Mouse (Mus musculus): ENCODE measurements around the gene H2-M10.3. TPM values are rescaled to one million over a fixed set of nuclear protein-coding genes. Genes with fewer than 3 reads are reported as not detected.
"Not testable (repeated sequence)": the region's sequence is repeated elsewhere in the genome, so short reads cannot be mapped to it uniquely, and the experiment has no call there.

Gene H2-M10.3
- not detected in 2 replicates for polyA plus RNA-seq (2012; rRNA removed)

DNA sequence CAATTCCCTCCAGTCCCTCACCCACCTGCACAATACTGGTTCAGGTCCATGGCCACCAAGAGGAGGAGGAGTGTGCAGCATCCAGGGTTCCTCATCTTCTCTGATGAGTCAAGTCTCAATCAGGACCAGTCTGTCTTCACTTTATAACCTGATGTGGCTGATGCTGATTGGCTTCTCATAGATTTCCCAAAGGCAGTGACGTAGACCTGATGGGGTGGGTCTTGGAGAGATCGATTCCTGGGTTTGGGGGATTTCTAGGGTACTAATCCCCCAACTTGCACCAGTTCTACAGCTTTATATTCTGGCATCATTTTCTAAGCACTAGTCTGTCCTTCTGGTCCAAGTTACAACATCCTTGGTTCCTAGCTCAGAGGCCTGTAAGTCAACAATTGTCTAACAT lies at the start of gene H2-M10.3:
Gene H2-M10.3, minus strand, starts transcription at position 101 of the 400 bp plus-strand sequence.
- DNase-seq (ENCODE audit: low read depth), result not testable (repeated sequence)

DNA sequence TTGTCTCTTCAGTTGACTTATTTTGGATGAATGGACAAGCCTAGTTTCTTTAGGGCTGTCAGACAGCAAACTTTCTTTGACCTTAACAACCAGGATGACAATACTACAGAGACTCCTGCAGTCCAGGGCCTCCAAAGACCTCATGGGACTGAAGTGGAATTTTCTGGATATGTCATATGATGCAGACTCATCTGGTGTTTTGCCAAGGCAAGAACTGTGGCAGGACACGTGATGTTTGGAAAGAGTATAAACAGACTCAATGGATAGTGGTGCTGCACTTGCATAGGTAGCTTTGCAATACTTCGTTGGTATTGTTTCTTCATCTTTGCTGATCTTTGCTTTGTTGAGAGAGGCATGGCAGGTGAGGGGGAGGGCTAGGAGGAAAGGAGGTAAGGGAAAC lies 49.2 kb upstream of the H2-M10.3 start:
- no peak for DNase-seq (ENCODE audit: low read depth)
- no peak for TF ChIP-seq POLR2A (IDR thresholded peaks at IDR 0.05; ENCODE audit: borderline replicate concordance, extremely low read depth, insufficient read depth, insufficient read length, poor library complexity, severe bottlenecking)
- TF ChIP-seq CTCF (IDR thresholded peaks at IDR 0.05; ENCODE audit: borderline replicate concordance, extremely low read depth, insufficient read depth, insufficient read length), result no peak

DNA sequence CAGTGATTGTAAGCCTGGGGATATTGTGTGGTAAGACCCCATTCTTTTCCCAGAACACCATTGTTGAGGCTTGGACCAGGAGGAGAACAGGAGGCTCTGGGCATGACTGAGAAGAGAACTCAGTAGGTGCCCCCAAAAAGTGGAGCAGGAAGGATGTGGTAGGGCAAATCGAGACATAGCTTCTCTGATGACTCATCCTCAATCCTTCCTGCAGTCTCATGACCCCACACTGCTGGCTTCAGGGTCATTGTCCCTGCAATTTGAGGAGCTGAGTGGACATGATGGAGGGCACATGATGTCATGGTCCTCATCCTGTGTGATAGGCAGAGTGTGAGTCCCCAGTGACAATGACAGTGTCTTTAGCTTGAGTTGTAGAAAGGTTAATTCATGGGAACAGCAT lies 47.2 kb upstream of the H2-M10.3 start:
- TF ChIP-seq POLR2A (IDR thresholded peaks at IDR 0.05; ENCODE audit: borderline replicate concordance, extremely low read depth, insufficient read depth, insufficient read length, poor library complexity, severe bottlenecking), result no peak
- no peak for DNase-seq (ENCODE audit: low read depth)

DNA sequence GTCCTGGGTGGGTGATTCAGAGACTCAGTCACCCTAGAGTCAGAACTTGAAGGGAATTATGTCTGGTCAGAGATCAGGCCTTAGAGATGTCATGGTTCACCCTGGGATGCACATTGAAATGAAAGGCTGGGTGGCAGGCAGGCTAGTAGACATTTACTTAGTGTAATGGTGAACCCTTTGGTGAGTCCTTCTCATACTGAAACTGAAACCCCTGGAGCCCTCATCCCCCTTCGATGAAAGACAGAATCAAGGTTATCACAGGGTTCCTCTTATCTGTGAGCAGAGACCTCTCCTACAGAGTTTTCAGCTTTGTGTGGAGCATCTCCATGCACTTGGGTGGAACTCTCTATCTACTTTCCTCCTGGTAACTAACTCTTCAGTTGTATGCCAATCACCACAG lies 46.1 kb upstream of the H2-M10.3 start:
- DNase-seq (ENCODE audit: low read depth), result no peak
- TF ChIP-seq POLR2A (IDR thresholded peaks at IDR 0.05; ENCODE audit: borderline replicate concordance, extremely low read depth, insufficient read depth, insufficient read length, poor library complexity, severe bottlenecking), result no peak
- TF ChIP-seq CTCF (IDR thresholded peaks at IDR 0.05; ENCODE audit: borderline replicate concordance, extremely low read depth, insufficient read depth, insufficient read length), result no peak

DNA sequence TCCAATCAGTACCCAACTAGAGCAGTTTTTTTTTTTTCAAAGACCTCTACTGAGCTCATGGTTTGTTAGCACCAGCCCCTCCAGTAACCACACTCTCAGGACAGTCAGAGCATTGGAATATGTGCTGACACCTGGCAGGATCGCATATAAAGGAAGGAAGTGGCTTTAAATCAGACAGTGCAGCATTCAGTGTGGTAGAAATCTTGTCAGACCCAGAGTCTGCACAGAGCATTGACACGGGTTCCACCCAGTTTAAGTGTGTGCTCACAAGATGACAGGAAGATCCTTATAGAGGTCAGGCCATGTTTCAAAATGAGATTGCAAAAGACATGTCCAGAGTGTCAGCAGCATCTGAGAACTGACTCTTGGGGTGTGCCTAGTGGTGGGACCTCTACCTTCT lies 21.7 kb upstream of the H2-M10.3 start:
- DNase-seq (ENCODE audit: low read depth), result no peak
- no peak for TF ChIP-seq POLR2A (IDR thresholded peaks at IDR 0.05; ENCODE audit: borderline replicate concordance, extremely low read depth, insufficient read depth, insufficient read length, poor library complexity, severe bottlenecking)
- TF ChIP-seq CTCF (IDR thresholded peaks at IDR 0.05; ENCODE audit: borderline replicate concordance, extremely low read depth, insufficient read depth, insufficient read length), result no peak

DNA sequence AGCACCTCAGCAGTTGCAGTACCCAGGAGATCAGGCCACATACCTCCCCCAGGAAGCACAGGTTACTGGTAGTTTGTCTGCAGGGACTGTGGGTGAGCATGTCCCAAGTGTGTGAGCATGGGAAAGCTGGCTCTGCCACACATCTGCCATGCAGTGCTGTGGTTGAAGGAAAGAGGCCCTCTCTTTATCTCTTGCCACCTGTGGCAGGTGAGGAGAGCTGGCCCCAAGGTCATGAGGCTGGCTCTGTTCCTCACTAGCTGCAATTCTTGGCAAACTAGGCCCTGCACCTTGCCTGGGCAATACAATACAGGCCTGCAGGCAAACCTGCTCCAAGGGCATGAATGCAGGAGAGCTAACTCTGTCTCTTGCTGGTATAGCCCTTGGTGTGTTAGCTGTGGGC lies 5.8 kb downstream of the H2-M10.3 start:
- not testable (repeated sequence) for DNase-seq (ENCODE audit: low read depth)

DNA sequence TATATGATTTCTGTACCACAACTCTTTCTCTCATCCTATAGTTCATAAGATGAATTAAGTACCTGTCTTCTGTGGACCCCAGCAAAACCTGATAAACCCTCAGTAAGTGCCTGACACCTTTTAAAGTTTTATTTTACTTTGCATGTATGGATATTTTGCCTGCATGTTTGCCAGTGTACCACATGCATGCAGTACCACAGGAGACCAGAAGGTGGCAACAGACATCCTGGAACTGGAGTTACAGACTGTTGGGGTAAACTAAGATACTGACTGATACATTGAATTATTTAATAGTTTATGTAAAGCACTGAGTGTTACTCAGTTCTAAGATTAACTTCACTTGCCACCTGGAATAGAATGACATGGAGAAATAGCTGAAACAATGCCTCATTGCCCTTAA lies 10.7 kb downstream of the H2-M10.3 start:
- peak; percentile 30 for DNase-seq (ENCODE audit: low read depth)
- TF ChIP-seq CTCF (IDR thresholded peaks at IDR 0.05; ENCODE audit: borderline replicate concordance, extremely low read depth, insufficient read depth, insufficient read length), result peak; percentile 56; the same call in 1 of the 2 replicates

DNA sequence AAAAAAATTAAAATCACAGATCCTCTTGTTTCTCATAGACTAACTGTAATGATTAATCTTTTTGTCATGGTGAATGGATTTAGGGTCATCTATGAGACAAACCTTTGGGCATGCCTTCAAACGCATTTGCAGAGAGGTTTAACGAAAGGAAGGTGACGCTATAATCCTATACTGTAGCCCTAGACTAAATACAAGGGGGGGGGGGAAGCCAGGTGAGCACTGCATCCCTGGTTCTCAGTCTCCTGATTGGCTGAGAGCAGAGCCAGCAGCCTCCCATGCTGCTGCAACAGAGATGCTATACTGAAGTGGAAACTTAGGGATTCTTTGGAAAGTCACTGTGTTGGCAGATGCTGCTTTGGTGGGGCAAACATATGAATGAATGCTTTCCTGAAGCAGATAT lies 12.5 kb downstream of the H2-M10.3 start:
- TF ChIP-seq CTCF (IDR thresholded peaks at IDR 0.05; ENCODE audit: borderline replicate concordance, extremely low read depth, insufficient read depth, insufficient read length) (no peak), POLR2A (IDR thresholded peaks at IDR 0.05; ENCODE audit: borderline replicate concordance, extremely low read depth, insufficient read depth, insufficient read length, poor library complexity, severe bottlenecking) (no peak)
- DNase-seq (ENCODE audit: low read depth), result no peak

DNA sequence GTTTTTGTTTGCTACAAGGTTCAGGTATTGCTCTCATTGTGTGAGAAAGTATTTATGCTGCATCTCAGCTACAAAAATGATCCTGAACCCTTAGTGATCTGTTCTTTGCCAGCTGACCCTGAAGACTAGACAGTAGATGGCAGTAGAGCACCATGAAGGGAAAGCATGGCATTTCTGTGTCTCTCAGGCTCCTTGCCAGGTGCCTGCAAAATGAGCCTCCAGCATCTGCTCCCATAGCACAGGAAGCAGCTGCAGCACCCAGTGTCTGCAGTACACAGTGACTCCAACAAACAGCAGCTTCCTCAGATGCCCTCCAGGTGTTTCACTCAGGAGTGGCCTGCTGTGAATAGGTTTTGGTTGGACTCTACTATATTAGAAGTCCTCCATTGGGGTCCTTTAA lies 12.9 kb downstream of the H2-M10.3 start:
- peak; percentile 62; the same call in 1 of the 2 replicates for TF ChIP-seq CTCF (IDR thresholded peaks at IDR 0.05; ENCODE audit: borderline replicate concordance, extremely low read depth, insufficient read depth, insufficient read length)
- DNase-seq (ENCODE audit: low read depth), result peak; percentile 86

DNA sequence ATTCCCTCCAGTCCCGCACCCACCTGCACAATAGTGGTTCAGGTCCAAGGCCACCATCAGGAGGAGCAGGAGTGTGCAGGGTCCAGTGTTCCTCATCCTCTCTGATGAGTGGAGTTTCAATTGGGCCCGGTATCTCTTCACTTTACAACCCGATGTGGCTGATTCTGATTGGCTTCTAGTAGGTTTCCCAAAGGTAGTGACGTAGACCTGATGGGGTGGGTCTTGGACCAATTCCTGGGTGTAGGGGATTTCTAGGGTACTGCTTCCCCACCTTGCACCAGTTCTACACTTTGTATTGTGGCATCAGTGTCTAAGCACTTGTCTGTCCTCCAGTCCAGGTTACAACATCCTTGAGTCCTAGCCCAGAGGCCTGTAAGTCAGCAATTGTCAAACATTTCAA lies 42.2 kb downstream of the H2-M10.3 start, which contains the start of gene H2-M10.1:
Gene H2-M10.1, minus strand, starts transcription at position 101 of the 400 bp plus-strand sequence.
- no peak for TF ChIP-seq POLR2A (IDR thresholded peaks at IDR 0.05; ENCODE audit: borderline replicate concordance, extremely low read depth, insufficient read depth, insufficient read length, poor library complexity, severe bottlenecking)
- no peak for TF ChIP-seq CTCF (IDR thresholded peaks at IDR 0.05; ENCODE audit: borderline replicate concordance, extremely low read depth, insufficient read depth, insufficient read length)
- no peak for DNase-seq (ENCODE audit: low read depth)

DNA sequence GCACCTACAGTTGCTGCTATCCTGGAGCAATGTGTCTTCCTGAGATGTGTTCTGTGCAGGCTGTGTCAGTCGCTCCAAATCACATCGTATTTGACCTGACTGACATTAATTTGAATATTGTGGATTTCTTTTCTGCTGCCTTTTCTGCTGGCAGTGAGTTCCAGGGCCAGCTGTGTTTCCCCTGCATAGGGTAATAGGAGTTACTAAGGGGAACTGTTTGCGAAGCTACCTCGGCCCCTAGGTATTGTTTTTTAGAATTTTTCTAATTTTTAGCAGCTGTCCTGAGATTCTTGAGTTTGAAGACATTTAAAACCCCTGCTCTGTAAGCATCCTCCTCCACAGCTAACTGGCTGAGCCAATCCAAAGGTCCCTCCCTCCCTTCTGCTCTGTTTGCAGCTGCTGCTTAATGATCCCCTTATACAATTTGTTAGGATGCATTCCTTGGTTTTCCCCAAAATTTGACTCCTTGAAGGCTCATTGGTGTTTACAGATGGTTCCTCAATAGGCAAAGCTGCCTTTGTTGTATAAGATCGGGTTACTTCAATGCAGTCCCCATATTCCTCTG lies 52.4 kb downstream of the H2-M10.3 start:
- no peak for DNase-seq (ENCODE audit: low read depth)
- TF ChIP-seq CTCF (IDR thresholded peaks at IDR 0.05; ENCODE audit: borderline replicate concordance, extremely low read depth, insufficient read depth, insufficient read length) (no peak), POLR2A (IDR thresholded peaks at IDR 0.05; ENCODE audit: borderline replicate concordance, extremely low read depth, insufficient read depth, insufficient read length, poor library complexity, severe bottlenecking) (no peak)

DNA sequence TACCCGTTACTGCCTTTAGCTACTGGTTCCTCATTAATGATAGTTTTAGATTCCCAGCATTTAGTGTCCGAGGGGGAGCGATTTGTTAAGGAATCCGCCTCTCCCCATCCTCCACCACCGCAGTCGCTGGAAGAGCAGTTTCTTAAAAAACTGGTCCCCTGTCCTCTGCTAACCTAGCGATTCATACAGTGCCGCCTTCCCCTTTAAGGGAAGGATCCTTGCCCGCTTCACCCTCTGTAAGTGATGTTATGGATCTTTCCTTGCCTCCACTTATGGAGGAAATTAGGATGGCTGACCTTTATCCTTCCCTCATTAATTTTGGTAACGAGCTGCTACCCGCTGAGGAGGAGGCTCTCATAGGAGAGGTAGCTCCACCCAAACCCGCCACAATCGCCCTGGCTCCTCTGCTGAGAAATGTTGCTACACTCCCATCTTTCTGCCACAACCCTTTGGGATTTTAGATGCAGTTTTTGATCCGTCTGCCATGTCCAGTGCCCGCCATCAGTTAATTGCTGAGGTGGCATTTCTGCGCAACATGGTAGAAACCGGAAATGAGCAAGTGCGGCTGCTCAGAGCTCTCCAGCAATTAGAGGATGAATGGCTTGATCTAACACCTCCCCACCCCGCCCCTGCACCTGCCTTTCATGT lies 53.1 kb downstream of the H2-M10.3 start:
- TF ChIP-seq POLR2A (IDR thresholded peaks at IDR 0.05; ENCODE audit: borderline replicate concordance, extremely low read depth, insufficient read depth, insufficient read length, poor library complexity, severe bottlenecking) (no peak), CTCF (IDR thresholded peaks at IDR 0.05; ENCODE audit: borderline replicate concordance, extremely low read depth, insufficient read depth, insufficient read length) (no peak)
- peak; percentile 91 for DNase-seq (ENCODE audit: low read depth)

Other genes starting within 250 kb of the H2-M10.3 start
- not detected in 2 replicates for gene Gm19684, start 246.7 kb downstream of the H2-M10.3 start, polyA plus RNA-seq (2012; rRNA removed)
- gene Gm7030, start 239.0 kb downstream of the H2-M10.3 start, polyA plus RNA-seq (2012; rRNA removed), result not detected in 2 replicates
- 0.16 TPM in 1 of 2 replicates, not detected in the other for gene Gm8909, start 199.9 kb downstream of the H2-M10.3 start, polyA plus RNA-seq (2012; rRNA removed)
- not detected in 2 replicates for gene H2-T3, start 178.1 kb downstream of the H2-M10.3 start, polyA plus RNA-seq (2012; rRNA removed)
- 76.1 and 111 TPM in 2 replicates for gene Rpp21, start 110.3 kb downstream of the H2-M10.3 start, polyA plus RNA-seq (2012; rRNA removed)
- 45.9 and 47.9 TPM in 2 replicates for gene Trim39, start 96.2 kb downstream of the H2-M10.3 start, polyA plus RNA-seq (2012; rRNA removed)
- gene H2-M10.2, start 81.9 kb downstream of the H2-M10.3 start, polyA plus RNA-seq (2012; rRNA removed), result not detected in 2 replicates
- gene H2-M10.1, start 42.3 kb downstream of the H2-M10.3 start, polyA plus RNA-seq (2012; rRNA removed), result not detected in 2 replicates
- gene H2-M10.4, start 93.9 kb upstream of the H2-M10.3 start, polyA plus RNA-seq (2012; rRNA removed), result not detected in 2 replicates
- gene H2-M11, start 178.7 kb upstream of the H2-M10.3 start, polyA plus RNA-seq (2012; rRNA removed), result not detected in 2 replicates

Measured in brain, embryonic 14.5 days (tissue).